Mouse (Mus musculus) small intestine, adult 2 months (tissue): ENCODE measurements around the gene Dab2ip.

Source experiments
- CTCF ChIP-seq: fragments of 200-500 bp; IDR thresholded peaks from 2 replicates; pipeline ENCODE4 v1.5.1; 2012; ENCODE audit warnings: low read depth, mild to moderate bottlenecking, control low read depth, inconsistent platforms, low read length, moderate library complexity, mixed read lengths; ENCODE audit not compliant: insufficient replicate concordance, insufficient read length; ENCODE audit errors: extremely low read depth
- POLR2A ChIP-seq: fragments of 200-500 bp; IDR thresholded peaks from 2 replicates; pipeline ENCODE4 v1.6.1; 2012; ENCODE audit warnings: low read depth, mild to moderate bottlenecking, control low read depth, inconsistent platforms, low read length, moderate library complexity

DNA sequence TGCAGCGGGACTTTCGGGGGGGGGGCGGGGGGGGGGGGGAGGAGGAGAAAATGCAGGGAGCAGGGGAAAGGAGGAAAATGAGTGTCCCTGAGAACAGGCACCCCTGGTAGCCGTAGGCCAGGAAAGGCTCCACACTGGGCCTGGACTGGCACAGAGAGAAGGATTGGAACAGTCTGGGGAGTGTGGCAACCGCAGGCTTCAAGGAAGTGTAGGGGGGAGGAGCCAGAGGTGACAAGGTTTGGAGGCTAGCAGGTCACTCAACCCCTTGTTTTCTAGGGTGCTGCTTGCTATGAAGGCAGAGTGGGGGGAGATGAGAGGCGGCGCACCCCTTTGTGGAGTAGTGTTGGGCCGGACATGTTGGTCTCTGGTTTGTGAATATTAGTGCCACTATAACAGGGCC, 71.1 kb downstream of the Dab2ip start:
- TF ChIP-seq POLR2A (no peak), CTCF (no peak)
